Mouse (Mus musculus): ENCODE results near the gene Slc22a23.

Slc22a23 gene

GRCm38 (mm10) chr13:34148767-34149392 is 196.1 kb downstream of the Slc22a23 start:
- DNase-seq (ENCODE audit: inconsistent age in 2 of 2, low spot score in 1 of 2), result peak; percentile 53 to 78

- no peak for DNase-seq (ENCODE audit: inconsistent age in 2 of 2, low spot score in 1 of 2)
These were observed 196.8 kb downstream of the Slc22a23 start for GRCm38 (mm10) chr13:34148181-34148580.

DNA sequence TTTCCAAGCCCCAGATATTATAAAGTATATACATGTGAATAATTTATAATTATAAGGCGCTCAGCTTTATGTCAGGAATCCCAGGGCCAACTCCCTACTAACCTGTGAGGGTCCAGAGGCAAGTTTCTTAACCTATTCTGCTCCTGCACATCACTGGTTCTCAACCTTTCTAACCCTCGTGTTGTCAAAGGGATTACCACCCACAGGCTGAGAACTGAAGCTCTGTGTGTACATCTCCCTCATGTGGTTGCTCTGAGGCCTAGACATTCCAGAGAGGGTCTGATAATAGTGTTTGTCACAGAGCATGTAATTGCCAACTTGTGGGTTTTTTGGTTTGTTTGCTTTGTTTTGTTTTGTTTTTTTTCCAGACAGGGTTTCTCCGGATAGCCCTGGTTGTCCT is 198.1 kb downstream of the Slc22a23 start:
- DNase-seq (ENCODE audit: inconsistent age in 2 of 2, low spot score in 1 of 2), result no peak

DNA sequence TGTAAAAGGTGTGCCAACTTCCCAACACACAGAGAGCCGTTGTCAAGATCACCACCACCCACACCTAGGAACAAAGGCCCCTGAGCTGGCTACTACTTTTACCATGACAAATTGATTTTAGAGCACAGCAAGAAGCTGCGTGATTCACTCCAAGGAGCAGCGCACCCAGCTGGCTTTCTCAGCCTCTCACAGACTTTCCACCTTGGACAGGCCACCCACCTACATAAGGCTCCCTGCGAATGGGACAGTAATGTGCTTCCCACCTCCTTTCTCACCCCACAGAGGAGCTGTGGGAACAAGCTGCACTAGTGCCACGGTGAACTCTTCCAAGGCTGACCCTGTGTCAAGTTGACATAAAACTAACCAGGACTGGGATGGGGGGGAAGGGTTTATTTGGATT is 201.6 kb downstream of the Slc22a23 start:
- no peak for DNase-seq (ENCODE audit: inconsistent age in 2 of 2, low spot score in 1 of 2)

DNA sequence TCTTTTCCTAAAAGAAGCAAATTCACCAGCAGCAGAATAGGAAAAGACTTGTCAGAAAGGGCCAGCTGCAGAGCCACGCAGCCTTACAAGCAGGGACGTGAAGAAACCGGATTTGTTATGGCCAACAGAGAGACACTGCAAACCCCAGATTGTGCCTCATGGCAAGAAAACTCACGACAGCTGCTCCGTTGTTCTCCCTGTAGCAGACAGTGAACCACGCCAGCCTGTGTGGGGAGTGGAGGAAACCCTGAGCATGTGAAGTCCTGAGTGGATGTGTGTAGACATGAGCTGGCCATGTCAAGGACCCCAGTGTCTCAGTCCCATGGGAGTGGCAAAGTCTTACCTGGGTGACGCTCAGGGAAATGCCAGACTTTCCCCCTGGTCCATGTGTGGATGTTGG is 208.4 kb downstream of the Slc22a23 start:
- no peak for DNase-seq (ENCODE audit: inconsistent age in 2 of 2, low spot score in 1 of 2)

DNA sequence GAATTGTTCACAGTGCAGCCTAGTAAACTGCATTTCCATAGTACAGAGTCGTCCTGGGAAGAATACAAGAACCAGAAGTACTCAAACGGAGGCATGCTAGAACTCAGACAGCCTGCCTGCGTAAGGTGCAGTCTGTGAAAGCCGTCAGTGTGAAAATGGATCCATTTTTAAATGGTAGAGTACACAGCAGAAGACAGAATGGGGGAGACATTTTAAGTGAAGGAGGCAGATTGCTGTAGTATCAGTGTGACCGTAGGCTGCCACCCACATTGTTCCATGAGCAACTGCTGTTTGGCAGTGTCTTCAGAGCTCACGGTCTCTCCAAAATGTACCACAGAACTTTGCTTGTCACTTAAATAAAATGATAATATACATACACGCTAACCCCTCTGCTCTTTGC is 210.7 kb downstream of the Slc22a23 start:
- DNase-seq (ENCODE audit: inconsistent age in 2 of 2, low spot score in 1 of 2), result no peak

DNA sequence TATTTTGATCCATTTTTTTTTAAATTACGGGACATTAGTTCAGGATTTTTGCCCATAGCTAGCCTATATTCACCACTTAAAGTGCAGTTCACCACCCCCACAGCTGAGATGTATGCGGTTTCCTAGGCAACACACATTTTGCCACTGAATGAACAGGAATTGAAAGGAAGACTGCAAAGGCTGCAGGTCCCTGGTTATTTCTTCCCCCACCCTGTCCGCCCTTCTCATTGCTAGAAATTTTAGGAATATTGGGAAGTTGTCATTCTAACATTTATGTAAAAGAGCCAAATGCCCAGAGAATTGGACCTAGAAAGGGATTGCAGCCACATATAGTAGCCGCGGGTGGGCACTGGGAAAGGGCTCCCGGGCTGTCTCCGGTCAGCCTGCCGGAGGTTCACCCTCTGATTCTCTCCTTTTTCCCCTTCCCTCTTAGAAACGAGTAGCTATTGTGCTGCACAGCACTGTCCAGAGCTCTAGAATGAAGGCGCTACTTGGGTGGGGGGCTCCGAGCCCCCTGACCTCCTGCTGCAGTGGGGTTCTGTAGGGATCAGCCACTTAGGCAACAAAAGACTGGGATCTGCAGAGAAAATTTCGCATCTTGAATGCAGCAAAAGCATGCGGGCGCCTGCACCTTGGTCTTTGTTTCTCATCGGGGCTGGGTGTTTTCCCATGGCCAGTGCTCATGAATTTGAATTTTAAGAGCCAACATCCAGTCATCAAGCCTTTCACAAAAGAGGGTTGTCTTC is 211.5 kb downstream of the Slc22a23 start:
- DNase-seq (ENCODE audit: inconsistent age in 2 of 2, low spot score in 1 of 2), result no peak

GRCm38 (mm10) chr13:34132875-34133274 is 212.1 kb downstream of the Slc22a23 start:
- DNase-seq (ENCODE audit: inconsistent age in 2 of 2, low spot score in 1 of 2), result no peak

GRCm38 (mm10) chr13:34132299-34132698 is 212.7 kb downstream of the Slc22a23 start:
- DNase-seq (ENCODE audit: inconsistent age in 2 of 2, low spot score in 1 of 2), result no peak

DNA sequence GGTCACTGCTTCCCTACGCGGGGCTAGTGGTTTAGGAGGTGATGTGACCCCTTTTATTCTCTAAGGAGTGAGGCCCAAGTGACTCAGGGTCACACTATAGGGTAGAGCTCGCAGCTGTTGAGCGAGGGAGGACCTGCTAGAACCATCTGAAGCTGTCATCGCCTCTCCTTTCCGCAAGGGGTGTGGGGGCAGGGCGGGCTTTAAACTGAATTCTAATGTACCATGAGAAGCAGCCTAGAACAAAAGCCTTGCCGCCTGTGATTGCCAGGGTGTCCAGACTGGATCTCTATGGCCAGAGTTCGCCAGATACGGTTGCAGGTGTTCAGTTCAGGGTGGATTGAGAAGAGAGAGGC is 213.3 kb downstream of the Slc22a23 start:
- DNase-seq (ENCODE audit: inconsistent age in 2 of 2, low spot score in 1 of 2), result peak; percentile 10 to 48

GRCm38 (mm10) chr13:34131011-34131707 is 213.8 kb downstream of the Slc22a23 start:
- peak in 1 of 2 experiments; percentile 60 for DNase-seq (ENCODE audit: inconsistent age in 2 of 2, low spot score in 1 of 2)

GRCm38 (mm10) chr13:34130226-34130731 is 214.7 kb downstream of the Slc22a23 start, which contains the start of gene Tubb2b:
Tubb2b (minus strand) TSS chr13:34130466.
- DNase-seq (ENCODE audit: inconsistent age in 2 of 2, low spot score in 1 of 2), result peak in 1 of 2 experiments; percentile 18

DNA sequence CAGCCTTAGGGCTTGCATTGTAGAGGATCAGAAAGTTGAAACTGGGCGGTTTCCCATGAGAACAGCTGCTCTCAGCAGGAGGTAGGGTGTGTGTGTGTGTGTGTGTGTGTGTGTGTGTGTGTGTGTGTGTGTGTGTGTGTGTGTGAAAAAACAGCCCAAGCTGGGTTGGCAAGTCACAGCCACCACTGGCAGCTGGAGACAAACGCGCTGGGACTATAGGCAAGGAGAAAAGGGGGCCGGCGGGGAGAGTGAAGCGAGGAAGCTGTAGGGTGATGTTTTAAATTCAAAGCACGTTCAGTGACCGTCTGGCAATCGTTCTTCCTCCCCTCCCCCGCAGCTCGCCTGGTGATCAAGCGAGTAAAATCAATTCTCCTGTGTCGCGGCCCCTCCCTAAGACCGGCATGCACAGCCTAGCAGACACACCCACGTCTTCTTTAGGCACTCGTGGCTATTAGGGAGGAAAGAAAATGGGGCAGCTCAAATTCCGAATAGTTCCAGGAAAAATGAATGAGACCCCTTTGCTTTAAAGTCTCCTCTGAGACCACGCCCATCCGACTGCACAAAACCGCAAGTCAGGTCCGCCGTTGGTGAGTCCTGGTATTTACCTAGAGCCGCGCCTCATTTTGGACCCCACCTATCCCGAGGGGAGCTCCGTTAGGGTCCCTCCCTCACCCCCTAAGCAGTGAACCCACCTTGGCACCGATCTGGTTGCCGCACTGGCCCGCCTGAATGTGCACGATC is 215.3 kb downstream of the Slc22a23 start:
- DNase-seq (ENCODE audit: inconsistent age in 2 of 2, low spot score in 1 of 2), result peak; percentile 18 to 51

All from adrenal gland, adult (tissue).